9 mouse cellular contexts compared by ENCODE assay signal in the genomic region with DNA sequence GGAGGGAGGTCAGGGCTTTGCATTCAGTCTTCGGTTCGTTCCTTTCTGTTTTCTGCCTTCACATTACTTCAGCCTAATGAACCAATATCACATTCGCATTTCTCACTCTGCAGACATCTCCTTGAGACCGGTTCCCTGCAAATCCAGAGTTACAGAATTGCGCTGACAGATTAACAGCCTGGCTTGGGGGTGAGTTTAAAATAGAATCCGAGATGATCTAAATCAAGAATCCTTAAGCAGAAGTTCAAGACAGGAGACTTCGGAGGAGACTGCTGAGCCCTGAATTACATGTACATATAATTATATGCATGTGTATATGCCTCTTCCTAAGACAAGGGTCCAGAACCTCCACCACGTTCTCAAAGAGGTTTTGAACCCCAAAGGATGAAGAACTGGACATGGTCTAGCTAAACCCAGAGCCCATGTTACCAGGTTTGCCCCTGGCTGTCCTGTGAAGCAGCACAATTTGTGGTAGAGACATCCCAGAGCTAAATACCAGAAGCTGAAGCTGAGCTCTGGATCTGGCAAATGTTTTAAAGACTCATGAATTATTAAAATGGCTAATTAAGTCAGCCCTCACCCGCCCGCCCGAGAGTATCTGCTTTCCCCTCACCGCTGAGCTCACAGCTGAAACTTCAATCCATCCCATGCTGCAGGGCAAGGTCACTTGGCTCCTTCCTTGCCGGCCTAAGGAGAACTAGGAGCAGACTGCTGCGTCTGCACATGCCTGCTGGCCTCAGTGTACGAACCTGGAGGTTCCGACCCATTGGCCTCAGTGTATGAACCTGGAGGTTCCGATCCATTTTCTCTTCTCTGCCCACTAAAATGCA. TPM values are rescaled to one million over a fixed set of nuclear protein-coding genes. Genes with fewer than 3 reads are reported as not detected.
A peak's percentile ranks its signal among the peaks of the same experiment; 100 is the strongest.
DNase-seq lines count a peak whose midpoint lies in the region; ATAC-seq lines count a peak whose summit lies in the region.
"Had no signal": no experiment of that assay in that cellular context is flagged by ENCODE, and none has a peak within 500 bp of the region (broad histone marks: within the 10 kb centered on the region; RNA-seq: fewer than 3 reads in every experiment).

No protein-coding gene starts in this region.

- ATAC-seq in heart, embryonic 12.5 days (ENCODE audit: insufficient number of reproducible peaks, low FRiP score), result no peak
- ATAC-seq in embryonic facial prominence, embryonic 15.5 days (ENCODE audit: insufficient number of reproducible peaks, low FRiP score, low TSS enrichment, low read depth), result no peak
- ATAC-seq in midbrain, embryonic 16.5 days, result peak; percentile 44

- peak overlapping the region; percentile 19 for H3K4me3 ChIP-seq in heart, embryonic 12.5 days
- H3K4me3 ChIP-seq in embryonic facial prominence, embryonic 15.5 days (replicated peaks), result peak overlapping the region; percentile 20
- H3K4me3 ChIP-seq in midbrain, embryonic 16.5 days (ENCODE audit: low read depth, low read length), result no peak overlapping the region
- H3K4me3 ChIP-seq: erythroblast, embryonic 14.5 days had no signal

- no peaks in the 10 kb centered on the region for H3K9me3 ChIP-seq in heart, embryonic 12.5 days (replicated peaks)
- no peaks in the 10 kb centered on the region for H3K9me3 ChIP-seq in embryonic facial prominence, embryonic 15.5 days (replicated peaks)
- H3K9me3 ChIP-seq in midbrain, embryonic 16.5 days (replicated peaks; ENCODE audit: control insufficient read depth, low read length, poor library complexity, severe bottlenecking), result no peaks in the 10 kb centered on the region

- H3K4me2 ChIP-seq in heart, embryonic 12.5 days, result peak overlapping the region; percentile 61
- peak overlapping the region; percentile 45 for H3K4me2 ChIP-seq in embryonic facial prominence, embryonic 15.5 days (replicated peaks)
- no peak overlapping the region for H3K4me2 ChIP-seq in midbrain, embryonic 16.5 days (ENCODE audit: low read length)

- no peaks in the 10 kb centered on the region for H3K27me3 ChIP-seq in heart, embryonic 12.5 days (replicated peaks)
- no peaks in the 10 kb centered on the region for H3K27me3 ChIP-seq in embryonic facial prominence, embryonic 15.5 days
- H3K27me3 ChIP-seq in midbrain, embryonic 16.5 days (ENCODE audit: control insufficient read depth, insufficient read depth, low read depth, low read length), result no peaks in the 10 kb centered on the region

- 35% methylated on average over 17 of the region's 17 CpGs for WGBS in heart, embryonic 12.5 days
- 21% methylated on average over 17 of the region's 17 CpGs for WGBS in embryonic facial prominence, embryonic 15.5 days
- WGBS in midbrain, embryonic 16.5 days, result 17% methylated on average over 17 of the region's 17 CpGs

- DNase-seq in heart, adult 9 months (ENCODE audit: low spot score in 2 of 2), result no peak
- DNase-seq in kidney, adult 18-20 months, result peak; percentile 33
- DNase-seq in thymus, postnatal 36 days, result no peak
- no peak for DNase-seq in cerebellum, adult 9-11 months
- no peak for DNase-seq in urinary bladder, postnatal 4 days (ENCODE audit: low spot score in 2 of 2)

- H3K9ac ChIP-seq in heart, embryonic 12.5 days, result peak overlapping the region; percentile 65
- H3K9ac ChIP-seq in embryonic facial prominence, embryonic 15.5 days, result 0 out of 2 replicates have a peak overlapping the region, but pooled peaks have one; percentile 9
- 0 out of 2 replicates have a peak overlapping the region, but pooled peaks have one; percentile 8 for H3K9ac ChIP-seq in midbrain, embryonic 16.5 days (ENCODE audit: low read depth, low read length)

- no peaks in the 10 kb centered on the region for H3K36me3 ChIP-seq in heart, embryonic 12.5 days
- H3K36me3 ChIP-seq in embryonic facial prominence, embryonic 15.5 days, result no peaks in the 10 kb centered on the region
- H3K36me3 ChIP-seq in midbrain, embryonic 16.5 days (ENCODE audit: control insufficient read depth, insufficient read depth, low read length), result no peaks in the 10 kb centered on the region

- H3K27ac ChIP-seq in heart, embryonic 12.5 days (ENCODE audit: poor library complexity, severe bottlenecking), result peak overlapping the region; percentile 81
- H3K27ac ChIP-seq in embryonic facial prominence, embryonic 15.5 days (replicated peaks), result peak overlapping the region; percentile 77
- peak overlapping the region; percentile 31; the same call in 1 of the 2 replicates for H3K27ac ChIP-seq in midbrain, embryonic 16.5 days (ENCODE audit: low read length)

- peaks cover 34% of the 10 kb centered on the region for H3K4me1 ChIP-seq in heart, embryonic 12.5 days (replicated peaks)
- peaks cover 39% of the 10 kb centered on the region for H3K4me1 ChIP-seq in embryonic facial prominence, embryonic 15.5 days
- peaks cover 37% of the 10 kb centered on the region for H3K4me1 ChIP-seq in midbrain, embryonic 16.5 days (ENCODE audit: control insufficient read depth, insufficient read depth, low read length)

RNA-seq across cellular contexts. Expression of a gene that starts 14.1 kb away (rescaled TPM):
- polyA plus RNA-seq in heart, embryonic 12.5 days (2016; fragmentation: Nextera tagmentation; extraction: Ambion mirVana), result 619 and 647 TPM in 2 replicates
- 878 and 898 TPM in 2 replicates for polyA plus RNA-seq in embryonic facial prominence, embryonic 15.5 days (2015; fragmentation: Nextera tagmentation; extraction: Ambion mirVana)
- 2,230 and 2,642 TPM in 2 replicates for polyA plus RNA-seq in midbrain, embryonic 16.5 days (2015; fragmentation: Nextera tagmentation; extraction: Ambion mirVana)

RNA-seq across cellular contexts. Expression of a gene that starts 33.3 kb away (rescaled TPM):
- polyA plus RNA-seq in heart, embryonic 12.5 days (2016; fragmentation: Nextera tagmentation; extraction: Ambion mirVana), result not detected in 2 replicates
- not detected in 2 replicates for polyA plus RNA-seq in embryonic facial prominence, embryonic 15.5 days (2015; fragmentation: Nextera tagmentation; extraction: Ambion mirVana)
- polyA plus RNA-seq in midbrain, embryonic 16.5 days (2015; fragmentation: Nextera tagmentation; extraction: Ambion mirVana), result 0.34 TPM in 1 of 2 replicates, not detected in the other
- polyA plus RNA-seq: erythroblast, embryonic 14.5 days had no signal

Comparison
In these comparisons a context has a peak if more than half of its experiments do, and no peak if none do; other contexts are left out.
1. H3K27ac ChIP-seq: peak in every context shown above with its lines; median percentile 81 in heart, embryonic 12.5 days; 77 in embryonic facial prominence, embryonic 15.5 days; 31 in midbrain, embryonic 16.5 days.
2. H3K9ac ChIP-seq: peak in every context shown above with its lines; median percentile 65 in heart, embryonic 12.5 days; 9 in embryonic facial prominence, embryonic 15.5 days; 8 in midbrain, embryonic 16.5 days.